Mouse (Mus musculus) thymus, postnatal 10 days (tissue): ENCODE measurements around the gene Abcd4.

Experiments
- DNase-seq, 2 experiments: peaks; one replicate each; pipeline ENCODE4 v3.0.0; 2021; ENCODE audit warnings: low spot score in 2 of 2

The Abcd4 gene

GRCm38 (mm10) chr12:84571466-84572340 lies 45.5 kb downstream of the Abcd4 start:
- peak; percentile 51 to 59 for DNase-seq

GRCm38 (mm10) chr12:84570694-84571415 lies 46.4 kb downstream of the Abcd4 start:
- no peak for DNase-seq

- no peak for DNase-seq
These were observed 47.1 kb downstream of the Abcd4 start for GRCm38 (mm10) chr12:84569976-84570693.

GRCm38 (mm10) chr12:84569336-84569970 lies 47.8 kb downstream of the Abcd4 start, which contains the start of gene Vsx2:
TSS of gene Vsx2 (plus strand) at chr12:84569762.
- DNase-seq = no peak

- no peak for DNase-seq
These were observed 49.6 kb downstream of the Abcd4 start for GRCm38 (mm10) chr12:84567576-84567975.

GRCm38 (mm10) chr12:84562558-84562957 lies 54.7 kb downstream of the Abcd4 start:
- DNase-seq = no peak

- no peak for DNase-seq
These were observed 62.0 kb downstream of the Abcd4 start for GRCm38 (mm10) chr12:84555218-84555617.
